ENCODE assay signal across 10 mouse cellular contexts in genomic region chr3:37180039-37180743, GRCm38 (mm10). TPM values are rescaled to one million over a fixed set of nuclear protein-coding genes. Genes with fewer than 3 reads are reported as not detected.
DNase-seq lines count a peak whose midpoint lies in the region; TF ChIP-seq lines count a peak whose summit lies in the region.
"Had no signal": no experiment of that assay in that cellular context is flagged by ENCODE, and none has a peak within 500 bp of the region (broad histone marks: within the 10 kb centered on the region; RNA-seq: fewer than 3 reads in every experiment).

No protein-coding gene starts in this region.

- H3K4me1 ChIP-seq in testis, adult 2 months (ENCODE audit: control insufficient read depth, insufficient read depth, low read length) = peaks cover 12% of the 10 kb centered on the region; the same call in 1 of the 2 replicates

- intact Hi-C loops in gastrocnemius, adult 2 months (cut with DNase I) = no loop called here
- intact Hi-C loops in gastrocnemius, postnatal 14 days (cut with DNase I; ENCODE audit: low total_unique reads) = no loop called here

- H3K36me3 ChIP-seq in testis, adult 2 months (ENCODE audit: control insufficient read depth, insufficient read depth, low read length) = no peaks in the 10 kb centered on the region

- TF ChIP-seq CTCF in gastrocnemius, adult 2 months (IDR thresholded peaks at IDR 0.05) = peak; percentile 43
- TF ChIP-seq CTCF in testis, adult 2 months (IDR thresholded peaks at IDR 0.05; ENCODE audit: control insufficient read depth, insufficient read depth, insufficient replicate concordance, low read depth, low read length) = peak; percentile 36; the same call in 1 of the 2 replicates

- no peak for TF ChIP-seq POLR2A in testis, adult 2 months (IDR thresholded peaks at IDR 0.05; ENCODE audit: control insufficient read depth, low read depth, low read length)

- no peak overlapping the region for H3K27ac ChIP-seq in gastrocnemius, adult 2 months
- no peak overlapping the region for H3K27ac ChIP-seq in testis, adult 2 months (ENCODE audit: control insufficient read depth, insufficient read depth, low read depth, low read length)
- H3K27ac ChIP-seq: macrophage had no signal

- H3K4me3 ChIP-seq in gastrocnemius, adult 2 months = no peak overlapping the region
- no peak overlapping the region for H3K4me3 ChIP-seq in testis, adult 2 months (ENCODE audit: control insufficient read depth, low read depth, low read length)

- no peak for DNase-seq in gastrocnemius, adult 2 months
- DNase-seq in gastrocnemius, postnatal 14 days = no peak
- DNase-seq in testis, postnatal 10 days (ENCODE audit: low spot score) = no peak
- DNase-seq in induced T-regulatory cell, adult 2 months (ENCODE audit: low read depth) = peak; percentile 65
- DNase-seq in thymus, postnatal 4 days = peak; percentile 66
- no peak for DNase-seq in left cerebral cortex, adult 11 months (ENCODE audit: low spot score)
- no peak for DNase-seq in layer of hippocampus, adult 9-11 months

- H3K27me3 ChIP-seq in testis, adult 2 months (ENCODE audit: control insufficient read depth, insufficient read depth, low read length) = no peaks in the 10 kb centered on the region

RNA-seq across cellular contexts. Expression of gene Il21, which starts 52.2 kb away (rescaled TPM):
- total RNA-seq in gastrocnemius, adult 2 months (2021) = not detected
- not detected for total RNA-seq in gastrocnemius, postnatal 14 days (2021)
- polyA plus RNA-seq in testis, adult 2 months (2012; rRNA removed) = 0.06 and 0.10 TPM in 2 replicates
- polyA plus RNA-seq: heart, embryonic 14.5 days; macrophage had no signal

RNA-seq across cellular contexts. Expression of gene Il2, which starts 54.4 kb away (rescaled TPM):
- not detected for total RNA-seq in gastrocnemius, adult 2 months (2021)
- total RNA-seq in gastrocnemius, postnatal 14 days (2021) = not detected
- polyA plus RNA-seq in testis, adult 2 months (2012; rRNA removed) = not detected in 2 replicates
- polyA plus RNA-seq: macrophage had no signal

Comparison
In these comparisons a context has a peak if more than half of its experiments do, and no peak if none do; other contexts are left out.
1. DNase-seq: peak in induced T-regulatory cell, adult 2 months (single experiment) and thymus, postnatal 4 days (single experiment); none in gastrocnemius, adult 2 months (single experiment), gastrocnemius, postnatal 14 days (single experiment), testis, postnatal 10 days (single experiment), left cerebral cortex, adult 11 months (single experiment) and layer of hippocampus, adult 9-11 months (single experiment).